Mouse (Mus musculus) hindbrain, embryonic 12.5 days (tissue): ENCODE data around the gene Fntb. TPM values are rescaled to one million over a fixed set of nuclear protein-coding genes. Genes with fewer than 3 reads are reported as not detected.

Experiments used
- ATAC-seq: fragments of 200-750 bp; cut with Nextera tagmentation; 2 replicates; pipeline ENCODE4 v1.8.0; 2017; ENCODE audit warnings: moderate TSS enrichment; ENCODE audit not compliant: low FRiP score
- H3K27ac ChIP-seq: fragments of 300-500 bp; sonication (generic); 2 replicates; pipeline ENCODE4 v1.5.1; 2016; ENCODE audit warnings: mild to moderate bottlenecking
- H3K27me3 ChIP-seq: fragments of 300-500 bp; sonication (generic); 2 replicates; pipeline ENCODE4 v1.6.1; 2016; ENCODE audit warnings: mild to moderate bottlenecking
- H3K36me3 ChIP-seq: fragments of 300-500 bp; sonication (generic); 2 replicates; pipeline ENCODE4 v1.6.1; 2016; ENCODE audit warnings: mild to moderate bottlenecking
- H3K4me1 ChIP-seq: fragments of 300-500 bp; sonication (generic); 2 replicates; pipeline ENCODE4 v1.6.1; 2016
- H3K4me2 ChIP-seq: fragments of 300-500 bp; sonication (generic); replicated peaks from 2 replicates; pipeline ENCODE4 v1.6.1; 2016; ENCODE audit warnings: mild to moderate bottlenecking
- H3K4me3 ChIP-seq: fragments of 300-500 bp; sonication (generic); 2 replicates; pipeline ENCODE4 v1.5.1; 2016; ENCODE audit warnings: mild to moderate bottlenecking
- H3K9ac ChIP-seq: fragments of 300-500 bp; sonication (generic); 2 replicates; pipeline ENCODE4 v1.6.1; 2016; ENCODE audit warnings: mild to moderate bottlenecking, moderate library complexity
- H3K9me3 ChIP-seq: fragments of 300-500 bp; sonication (generic); replicated peaks from 2 replicates; pipeline ENCODE4 v1.6.1; 2016; ENCODE audit warnings: mild to moderate bottlenecking
- WGBS: fragments of 180-500 bp; shearing (Covaris S2); methylation state at CpG from one replicate; pipeline ENCODE4 v1.1.7; 2016; 5-methylcytosine and 5-hydroxymethylcytosine counted together
- polyA plus RNA-seq: library from polyadenylated mRNA; unstranded; fragments of >200 nt; fragmentation: Nextera tagmentation; extraction: Ambion mirVana; gene quantifications from 2 replicates; pipeline ENCODE4 v1.2.1, GENCODE M21; 2016

Fntb gene
- polyA plus RNA-seq, 1 experiment from 2014 or later, result 37.0 TPM

DNA sequence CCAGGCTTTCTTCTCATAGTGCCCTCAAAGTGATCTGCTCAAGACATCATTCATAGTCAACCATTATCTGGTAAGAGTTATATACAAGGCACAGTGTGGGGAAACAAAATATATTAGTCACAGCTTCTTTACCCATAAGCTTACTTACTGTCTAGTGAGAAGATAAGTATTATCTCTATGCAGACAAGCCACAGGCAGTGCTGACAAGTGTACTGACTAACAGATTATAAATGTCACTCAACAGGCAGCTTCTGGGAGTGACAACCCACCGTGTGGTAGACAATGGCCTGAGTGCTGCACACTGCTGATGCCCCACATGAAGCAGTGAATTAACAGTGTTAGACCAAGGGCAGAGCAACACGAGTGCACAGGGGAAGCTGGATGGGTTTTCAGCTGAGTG, 176.1 kb downstream of the Fntb start:
- no peak for ATAC-seq
- Histone ChIP-seq H3K27me3 (no peaks in the 10 kb centered on the region), H3K9me3 (no peaks in the 10 kb centered on the region), H3K27ac (no peak overlapping the region), H3K4me3 (no peak overlapping the region), H3K4me1 (no peaks in the 10 kb centered on the region), H3K4me2 (no peak overlapping the region), H3K36me3 (peaks cover 95% of the 10 kb centered on the region), H3K9ac (no peak overlapping the region)
- WGBS, result 70% methylated on average over 2 of the region's 2 CpGs

DNA sequence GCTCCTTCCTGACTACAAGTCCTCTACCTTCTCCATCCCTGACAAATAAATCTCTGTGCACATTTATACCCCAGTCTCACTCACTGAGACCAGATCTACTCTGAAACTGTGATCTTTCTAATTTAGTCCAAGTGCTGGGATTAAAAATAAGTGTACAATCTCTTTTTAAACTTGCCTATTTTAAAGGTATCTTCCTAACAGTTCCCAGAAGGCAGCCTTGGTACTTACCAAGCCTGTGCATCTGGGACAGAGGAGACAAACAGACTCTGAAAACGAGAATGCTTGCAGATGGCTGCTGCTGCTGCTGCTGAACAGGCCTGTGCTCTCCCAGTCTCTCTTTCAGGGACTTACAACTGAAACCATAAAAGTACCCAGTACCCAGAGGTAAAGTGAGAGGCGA, 177.1 kb downstream of the Fntb start:
- peaks cover 93% of the 10 kb centered on the region for H3K36me3 ChIP-seq
- no peaks in the 10 kb centered on the region for H3K27me3 ChIP-seq

DNA sequence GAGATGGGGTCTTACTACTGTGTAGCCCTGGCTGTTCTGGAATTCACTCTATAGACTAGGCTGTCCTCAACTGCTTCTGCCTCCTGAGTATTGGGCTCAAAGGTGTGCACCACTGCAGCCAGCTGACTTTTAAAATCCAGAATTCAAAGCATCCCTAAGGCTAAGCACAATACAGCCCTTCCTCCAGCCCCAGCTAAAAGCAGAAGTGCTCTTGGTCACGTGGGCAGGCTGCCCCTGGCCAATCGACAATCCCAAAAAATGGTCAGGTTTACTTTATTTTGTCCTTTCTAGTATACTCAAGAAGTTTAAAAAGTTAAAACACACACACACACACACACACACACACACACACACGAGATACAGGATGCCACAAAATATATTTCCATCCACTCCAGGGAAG, 177.7 kb downstream of the Fntb start:
- no peak for ATAC-seq
- Histone ChIP-seq H3K36me3 (peaks cover 94% of the 10 kb centered on the region), H3K9ac (no peak overlapping the region), H3K27ac (no peak overlapping the region), H3K9me3 (no peaks in the 10 kb centered on the region), H3K4me1 (no peaks in the 10 kb centered on the region), H3K4me2 (no peak overlapping the region), H3K4me3 (no peak overlapping the region), H3K27me3 (no peaks in the 10 kb centered on the region)
- 87% methylated on average over 3 of the region's 3 CpGs for WGBS

More for the DNA sequence above, 177.1 kb downstream of the Fntb start:
- no peak overlapping the region for H3K27ac ChIP-seq
- H3K4me2 ChIP-seq, result no peak overlapping the region
- no peak overlapping the region for H3K9ac ChIP-seq
- WGBS, result 83% methylated on average over 2 of the region's 2 CpGs
- H3K4me3 ChIP-seq, result no peak overlapping the region
- H3K9me3 ChIP-seq, result no peaks in the 10 kb centered on the region
- H3K4me1 ChIP-seq, result no peaks in the 10 kb centered on the region
- ATAC-seq, result no peak

DNA sequence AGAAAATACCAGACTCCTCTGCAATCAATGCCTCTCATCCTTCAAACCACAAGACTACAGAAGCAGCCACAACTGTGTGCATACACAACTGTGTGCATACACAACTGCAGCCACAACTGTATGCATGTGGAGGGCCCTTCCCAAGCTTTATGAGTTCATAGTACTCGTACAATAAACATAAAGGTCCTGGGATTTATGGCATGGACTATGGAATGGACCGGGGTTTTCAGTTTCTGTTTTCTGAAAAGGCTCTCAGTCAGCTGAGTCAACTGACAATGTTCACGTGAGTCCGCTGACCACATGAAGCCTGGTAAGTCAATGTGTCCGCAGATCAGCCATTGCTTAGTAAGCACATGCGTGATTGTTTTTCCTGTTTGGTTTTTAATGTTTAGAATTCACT, 178.1 kb downstream of the Fntb start:
- Histone ChIP-seq H3K9me3 (no peaks in the 10 kb centered on the region), H3K9ac (no peak overlapping the region), H3K36me3 (peaks cover 92% of the 10 kb centered on the region), H3K27ac (no peak overlapping the region), H3K4me2 (no peak overlapping the region), H3K4me3 (no peak overlapping the region), H3K27me3 (no peaks in the 10 kb centered on the region), H3K4me1 (no peaks in the 10 kb centered on the region)
- WGBS, result 92% methylated on average over 6 of the region's 6 CpGs
- no peak for ATAC-seq

DNA sequence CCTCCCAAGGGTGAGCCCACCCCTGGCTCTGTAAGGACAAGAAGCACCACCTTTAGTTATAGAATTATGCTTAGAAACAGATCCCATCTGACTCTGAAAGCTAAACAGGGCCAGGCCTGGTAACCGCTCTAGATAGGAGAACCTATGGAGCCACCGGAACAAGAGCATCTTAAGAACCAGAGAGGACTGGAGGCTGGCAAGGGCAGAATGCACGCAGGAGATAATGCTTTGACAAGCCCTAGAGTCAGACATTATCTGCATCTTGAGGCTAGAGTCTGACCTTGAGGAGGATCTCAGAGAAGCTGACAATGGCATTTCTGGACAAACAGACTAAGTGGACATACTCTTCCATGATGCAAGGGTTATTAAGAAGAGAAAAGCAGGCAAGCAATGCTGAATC, 182.1 kb downstream of the Fntb start:
- no peaks in the 10 kb centered on the region for H3K27me3 ChIP-seq
- no peak overlapping the region for H3K4me3 ChIP-seq
- peaks cover 88% of the 10 kb centered on the region for H3K36me3 ChIP-seq
- ATAC-seq, result no peak
- 96% methylated on average over 3 of the region's 3 CpGs for WGBS
- no peak overlapping the region for H3K9ac ChIP-seq
- H3K4me1 ChIP-seq, result no peaks in the 10 kb centered on the region
- no peaks in the 10 kb centered on the region for H3K9me3 ChIP-seq
- H3K4me2 ChIP-seq, result no peak overlapping the region
- no peak overlapping the region for H3K27ac ChIP-seq

DNA sequence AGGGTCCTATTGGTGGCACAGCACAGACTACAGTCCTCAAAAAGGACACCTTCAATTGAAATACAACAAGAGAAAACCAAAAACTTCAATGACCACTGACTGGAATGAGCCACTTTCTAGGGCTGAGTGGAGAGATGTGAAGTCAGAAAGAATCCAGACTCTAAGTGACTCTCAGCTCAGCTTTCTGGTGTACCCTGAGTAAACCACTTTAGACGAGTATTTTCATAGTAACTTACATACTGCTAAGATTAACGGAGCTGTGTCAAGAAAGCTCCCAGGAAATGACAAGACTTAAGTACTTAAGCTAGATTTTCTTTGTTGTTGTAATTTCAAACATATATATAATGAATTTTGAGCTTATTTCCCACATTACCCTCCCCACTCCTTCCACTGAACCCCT, 182.8 kb downstream of the Fntb start:
- no peak overlapping the region for H3K4me2 ChIP-seq
- peaks cover 89% of the 10 kb centered on the region for H3K36me3 ChIP-seq
- ATAC-seq, result no peak
- 91% methylated on average over 2 of the region's 2 CpGs for WGBS
- H3K27me3 ChIP-seq, result no peaks in the 10 kb centered on the region
- H3K9me3 ChIP-seq, result no peaks in the 10 kb centered on the region
- no peaks in the 10 kb centered on the region for H3K4me1 ChIP-seq
- no peak overlapping the region for H3K9ac ChIP-seq
- H3K27ac ChIP-seq, result no peak overlapping the region
- no peak overlapping the region for H3K4me3 ChIP-seq

DNA sequence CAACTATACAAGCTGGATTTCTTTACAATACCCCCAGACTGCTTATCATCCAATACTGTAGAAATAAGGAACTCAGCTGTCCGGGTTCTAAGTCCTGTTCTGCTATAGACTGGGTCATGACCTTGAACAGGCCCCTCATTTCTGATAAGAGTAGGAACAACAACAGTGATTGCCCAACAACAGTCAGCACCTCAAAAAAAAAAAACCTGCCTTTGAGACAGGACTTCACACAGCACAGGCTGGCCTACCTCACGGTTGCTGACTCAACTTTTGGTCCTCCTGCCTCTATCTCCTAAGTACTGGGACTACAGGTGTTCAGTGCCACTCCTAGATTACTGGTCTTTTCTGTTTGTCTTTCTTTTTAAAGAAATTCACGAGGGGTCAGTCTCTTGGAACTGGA, 183.4 kb downstream of the Fntb start:
- H3K36me3 ChIP-seq, result peaks cover 89% of the 10 kb centered on the region
- H3K4me1 ChIP-seq, result no peaks in the 10 kb centered on the region
- 90% methylated on average over 3 of the region's 3 CpGs for WGBS

DNA sequence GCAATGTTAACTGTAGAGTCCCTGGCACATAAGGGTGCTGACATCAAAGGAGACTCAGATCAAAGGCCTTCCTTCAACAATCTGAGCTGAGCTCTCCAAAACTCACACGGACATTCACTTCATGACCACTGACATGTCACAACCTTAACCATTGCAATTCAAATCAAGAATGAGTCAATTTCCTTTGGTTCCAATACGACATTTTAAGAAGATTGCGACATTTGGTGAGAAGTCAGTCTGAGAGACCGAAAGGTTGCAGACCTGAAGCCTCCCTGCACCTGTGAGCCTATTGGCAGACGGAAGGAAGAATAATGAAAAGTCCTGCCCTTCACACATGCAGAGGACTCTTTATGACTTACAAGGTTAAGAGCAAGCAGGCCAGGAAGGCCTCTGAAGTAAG, 184.9 kb downstream of the Fntb start:
- H3K9ac ChIP-seq, result no peak overlapping the region
- no peaks in the 10 kb centered on the region for H3K4me1 ChIP-seq
- no peaks in the 10 kb centered on the region for H3K27me3 ChIP-seq
- H3K9me3 ChIP-seq, result no peaks in the 10 kb centered on the region
- 89% methylated on average over 5 of the region's 5 CpGs for WGBS
- H3K4me2 ChIP-seq, result no peak overlapping the region
- ATAC-seq, result no peak
- no peak overlapping the region for H3K27ac ChIP-seq
- no peak overlapping the region for H3K4me3 ChIP-seq
- peaks cover 75% of the 10 kb centered on the region for H3K36me3 ChIP-seq

More for the DNA sequence above, 183.4 kb downstream of the Fntb start:
- Histone ChIP-seq H3K9me3 (no peaks in the 10 kb centered on the region), H3K27me3 (no peaks in the 10 kb centered on the region), H3K9ac (no peak overlapping the region), H3K27ac (no peak overlapping the region), H3K4me2 (no peak overlapping the region), H3K4me3 (no peak overlapping the region)
- ATAC-seq, result no peak

DNA sequence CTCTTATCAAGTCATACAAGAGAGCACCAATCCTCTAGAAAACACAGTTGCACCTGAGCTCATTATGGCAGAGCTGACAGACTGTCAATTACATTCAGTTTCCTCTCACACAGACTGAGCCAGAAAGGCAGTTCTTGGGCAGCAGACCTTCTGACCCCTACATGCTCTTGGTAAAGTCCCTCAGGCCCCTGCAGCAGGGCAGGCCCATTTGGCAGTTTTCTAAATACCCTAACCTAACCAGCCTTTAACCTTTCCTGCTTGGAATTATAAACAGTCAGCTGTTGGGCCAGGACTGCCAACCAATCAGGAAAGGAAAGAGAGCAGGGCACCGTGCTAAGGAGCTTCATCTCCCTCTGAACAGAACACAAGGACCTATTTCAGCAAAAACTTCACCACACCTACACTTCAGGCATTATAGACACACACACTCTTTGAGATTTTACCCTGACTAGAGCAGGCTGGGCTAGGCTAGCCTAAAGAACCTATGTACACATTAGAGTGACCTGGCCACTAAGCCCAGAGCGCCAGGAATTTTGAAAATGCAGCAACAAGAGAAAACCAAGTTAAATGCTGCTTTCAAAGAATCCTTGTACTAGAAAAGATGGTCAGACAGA, 188.5 kb downstream of the Fntb start:
- no peak overlapping the region for H3K9ac ChIP-seq
- no peaks in the 10 kb centered on the region for H3K4me1 ChIP-seq
- H3K4me2 ChIP-seq, result no peak overlapping the region
- ATAC-seq, result no peak
- 84% methylated on average over 2 of the region's 2 CpGs for WGBS
- peaks cover 64% of the 10 kb centered on the region for H3K36me3 ChIP-seq
- no peak overlapping the region for H3K4me3 ChIP-seq
- H3K9me3 ChIP-seq, result no peaks in the 10 kb centered on the region
- H3K27me3 ChIP-seq, result no peaks in the 10 kb centered on the region
- no peak overlapping the region for H3K27ac ChIP-seq

DNA sequence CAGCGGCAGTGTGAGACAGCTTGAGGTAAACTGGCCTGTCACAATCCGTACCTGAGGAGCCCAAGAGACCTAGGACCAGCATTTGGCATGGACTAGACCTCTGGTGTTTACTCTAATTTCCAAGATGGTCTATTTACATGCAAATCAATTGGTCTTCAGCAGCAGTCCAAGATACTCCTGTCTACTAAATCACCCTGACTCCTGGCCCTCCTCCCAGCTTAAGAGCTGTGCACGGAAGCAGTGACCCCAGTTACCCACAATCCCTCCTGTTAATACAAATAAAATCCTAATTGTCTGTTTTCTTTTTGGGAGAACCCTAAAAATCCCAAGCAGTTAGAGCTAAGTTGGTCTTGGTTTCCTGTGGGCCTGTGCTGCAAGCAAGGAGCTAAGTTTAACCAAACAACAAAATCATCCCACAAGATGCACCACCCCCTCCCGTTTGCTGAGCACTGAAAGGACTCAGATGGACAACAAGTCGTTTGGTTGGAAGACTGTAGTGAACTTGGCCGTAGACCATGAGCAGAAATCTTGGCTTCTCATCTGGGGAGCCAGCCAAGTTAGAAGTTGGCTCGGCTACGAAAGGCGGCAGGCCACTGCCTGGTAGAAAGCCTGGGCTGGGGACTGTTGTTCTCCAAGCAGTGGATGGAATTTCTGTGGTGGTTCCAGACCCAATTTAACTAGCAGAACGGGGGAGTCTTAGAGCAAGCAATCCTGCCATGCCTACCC, 189.5 kb downstream of the Fntb start:
- Histone ChIP-seq H3K27me3 (no peaks in the 10 kb centered on the region), H3K9ac (no peak overlapping the region), H3K9me3 (no peaks in the 10 kb centered on the region), H3K4me1 (no peaks in the 10 kb centered on the region), H3K27ac (no peak overlapping the region), H3K4me3 (no peak overlapping the region), H3K4me2 (no peak overlapping the region), H3K36me3 (peaks cover 64% of the 10 kb centered on the region)
- ATAC-seq, result no peak
- WGBS, result 86% methylated on average over 10 of the region's 10 CpGs

DNA sequence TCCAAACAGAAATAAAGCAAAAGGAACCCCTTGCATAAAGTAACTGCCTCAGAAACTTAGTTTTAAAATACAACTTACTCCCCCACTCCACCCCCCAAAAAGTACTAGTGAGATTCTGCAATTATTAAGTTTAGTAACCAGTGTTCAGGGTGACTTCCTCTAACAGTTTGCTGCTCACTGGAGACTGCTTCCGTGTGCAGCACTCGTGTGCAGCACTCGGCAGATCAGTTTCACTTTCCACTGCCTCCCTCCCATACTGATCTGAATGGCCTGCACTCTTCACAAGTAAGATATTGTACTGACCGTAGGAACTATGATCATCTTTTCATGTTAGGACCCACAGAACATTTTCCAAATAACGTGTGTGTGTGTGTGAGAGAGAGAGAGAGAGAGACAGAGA, 192.3 kb downstream of the Fntb start:
- ATAC-seq, result no peak
- no peak overlapping the region for H3K4me3 ChIP-seq
- H3K27ac ChIP-seq, result no peak overlapping the region
- H3K36me3 ChIP-seq, result peaks cover 39% of the 10 kb centered on the region
- no peak overlapping the region for H3K4me2 ChIP-seq
- no peak overlapping the region for H3K9ac ChIP-seq
- H3K27me3 ChIP-seq, result no peaks in the 10 kb centered on the region
- 92% methylated on average over 5 of the region's 5 CpGs for WGBS
- peaks cover 11% of the 10 kb centered on the region for H3K4me1 ChIP-seq
- H3K9me3 ChIP-seq, result no peaks in the 10 kb centered on the region

DNA sequence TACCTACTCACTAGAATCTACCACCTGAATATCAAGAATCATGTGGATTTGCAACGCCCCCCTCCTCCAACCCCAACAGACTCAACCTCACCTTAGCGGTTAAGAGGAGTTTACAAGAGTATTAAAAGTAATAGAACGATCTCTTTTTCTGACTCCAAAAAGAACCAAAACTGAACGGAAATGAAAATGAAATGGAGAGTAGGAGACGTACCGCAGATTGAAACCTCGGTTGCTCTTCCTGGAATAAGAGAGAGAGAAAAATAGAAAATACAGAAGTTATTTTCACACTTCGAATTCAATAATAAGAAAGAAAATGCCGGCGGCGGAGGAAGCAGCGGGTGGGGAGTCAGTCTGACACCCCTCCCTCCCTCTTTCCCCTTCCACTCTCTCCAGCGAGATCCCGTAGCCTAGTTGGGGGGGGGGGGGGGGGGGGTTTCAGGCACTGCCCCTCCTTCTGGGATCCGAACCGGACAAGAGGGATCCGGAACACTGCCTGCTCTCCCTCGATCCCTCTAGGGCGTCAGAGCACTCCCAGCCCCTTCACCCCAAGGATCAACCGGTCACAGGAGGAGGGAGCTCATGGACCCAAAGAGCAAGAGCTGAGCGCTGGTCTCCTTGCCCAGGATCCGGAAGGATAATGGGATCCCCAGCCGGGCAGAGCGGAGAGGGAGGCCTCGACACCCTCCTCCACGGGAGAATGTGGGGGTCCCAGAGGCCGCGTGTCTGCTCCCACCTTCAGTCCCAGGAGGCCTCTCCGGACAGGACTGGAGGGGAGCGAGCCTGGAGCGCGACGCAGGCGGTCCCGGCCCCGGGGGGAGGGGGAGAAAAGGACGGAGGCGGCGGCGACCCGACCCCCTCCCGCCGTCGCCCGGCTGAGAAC, 195.9 kb downstream of the Fntb start:
- peak; percentile 38 for ATAC-seq
- H3K4me2 ChIP-seq, result peak overlapping the region; percentile 95
- H3K36me3 ChIP-seq, result peaks cover 20% of the 10 kb centered on the region
- H3K4me3 ChIP-seq, result peak overlapping the region; percentile 83
- 8% methylated on average over 35 of the region's 45 CpGs for WGBS
- H3K27ac ChIP-seq, result peak overlapping the region; percentile 50
- H3K27me3 ChIP-seq, result no peaks in the 10 kb centered on the region
- peak overlapping the region; percentile 84 for H3K9ac ChIP-seq
- H3K4me1 ChIP-seq, result peaks cover 11% of the 10 kb centered on the region
- H3K9me3 ChIP-seq, result no peaks in the 10 kb centered on the region
